Mouse (Mus musculus): ENCODE data around the gene Plch2. TPM values are rescaled to one million over a fixed set of nuclear protein-coding genes. Genes with fewer than 3 reads are reported as not detected.

Plch2 gene
- total RNA-seq, 2 experiments from 2014 or later = 0.09 to 0.14 TPM

Other genes with a start within 250 kb of the Plch2 start
- gene Ttc34, start 219.3 kb downstream of the Plch2 start, total RNA-seq (2021) = not detected
- under 1 TPM; 0.68 to 0.78 TPM for gene Mmel1, start 187.2 kb downstream of the Plch2 start, total RNA-seq (2021)
- 100 to 1,000 TPM; 121 to 143 TPM for gene Fam213b, start 157.6 kb downstream of the Plch2 start, total RNA-seq (2021)
- 1 to 10 TPM; 1.8 to 4.2 TPM for gene Tnfrsf14, start 128.2 kb downstream of the Plch2 start, total RNA-seq (2021)
- gene Hes5, start 95.9 kb downstream of the Plch2 start, total RNA-seq (2021) = under 1 TPM in 1 of 2 experiments, not detected in 1; 0.36 TPM
- gene Pank4, start 92.7 kb downstream of the Plch2 start, total RNA-seq (2021) = 10 to 100 TPM; 26.1 to 28.7 TPM
- 10 to 100 TPM; 10.5 to 13.6 TPM for gene Pex10, start 10.2 kb upstream of the Plch2 start, total RNA-seq (2021)
- 10 to 100 TPM; 49.0 to 58.1 TPM for gene Rer1, start 29.6 kb upstream of the Plch2 start, total RNA-seq (2021)
- 1 to 10 TPM; 2.6 to 4.3 TPM for gene Morn1, start 29.8 kb upstream of the Plch2 start, total RNA-seq (2021)
- 10 to 100 TPM; 68.1 to 79.6 TPM for gene Ski, start 165.8 kb upstream of the Plch2 start, total RNA-seq (2021)
- 10 to 100 TPM; 18.9 to 26.4 TPM for gene Faap20, start 193.0 kb upstream of the Plch2 start, total RNA-seq (2021)

Measured in gastrocnemius, postnatal 10 days (tissue).